Mouse (Mus musculus) testis, adult 2 months (tissue): ENCODE data around the gene Mxd3. TPM values are rescaled to one million over a fixed set of nuclear protein-coding genes. Genes with fewer than 3 reads are reported as not detected.

Source experiments
- H3K27ac ChIP-seq: fragments of 200-500 bp; 2 replicates; pipeline ENCODE4 v1.5.1; 2012; ENCODE audit warnings: low read depth, low read length; ENCODE audit not compliant: control insufficient read depth, insufficient read depth
- H3K27me3 ChIP-seq: fragments of 200-500 bp; 2 replicates; pipeline ENCODE4 v1.6.1; 2012; ENCODE audit warnings: mild to moderate bottlenecking, low read length, moderate library complexity; ENCODE audit not compliant: control insufficient read depth, insufficient read depth
- H3K36me3 ChIP-seq: fragments of 200-500 bp; 2 replicates; pipeline ENCODE4 v1.6.1; 2012; ENCODE audit warnings: mild to moderate bottlenecking, low read length; ENCODE audit not compliant: control insufficient read depth, insufficient read depth
- H3K4me1 ChIP-seq: fragments of 200-500 bp; 2 replicates; pipeline ENCODE4 v1.6.1; 2012; ENCODE audit warnings: low read length; ENCODE audit not compliant: control insufficient read depth, insufficient read depth
- H3K4me3 ChIP-seq: fragments of 200-500 bp; 2 replicates; pipeline ENCODE4 v1.5.1; 2012; ENCODE audit warnings: low read depth, mild to moderate bottlenecking, low read length, moderate library complexity, mixed read lengths; ENCODE audit not compliant: control insufficient read depth
- CTCF ChIP-seq: fragments of 200-500 bp; IDR thresholded peaks from 2 replicates; pipeline ENCODE4 v1.5.1; 2012; ENCODE audit warnings: low read depth, mild to moderate bottlenecking, inconsistent platforms, low read length, moderate library complexity; ENCODE audit not compliant: control insufficient read depth, insufficient read depth, insufficient replicate concordance
- POLR2A ChIP-seq: fragments of 200-500 bp; IDR thresholded peaks from 2 replicates; pipeline ENCODE4 v1.6.1; 2012; ENCODE audit warnings: low read depth, mild to moderate bottlenecking, inconsistent platforms, low read length, moderate library complexity; ENCODE audit not compliant: control insufficient read depth
- polyA plus RNA-seq: library from polyadenylated mRNA; depleted of rRNA; stranded (reverse); fragments of >200 nt; gene quantifications from 2 replicates; pipeline ENCODE4 v1.2.3, GENCODE M21; 2012

The Mxd3 gene
- polyA plus RNA-seq, 1 experiment, result 2.4 TPM

- no peak for TF ChIP-seq POLR2A
- TF ChIP-seq CTCF, result no peak
- Histone ChIP-seq H3K4me1 (peaks cover 14% of the 10 kb centered on the region), H3K27ac (no peak overlapping the region), H3K36me3 (no peaks in the 10 kb centered on the region), H3K27me3 (no peaks in the 10 kb centered on the region), H3K4me3 (peak overlapping the region; percentile 72)
Measured at GRCm38 (mm10) chr13:55329109-55329682, 427 bp downstream of the Mxd3 start.

GRCm38 (mm10) chr13:55328641-55329040 is 982 bp downstream of the Mxd3 start:
- no peaks in the 10 kb centered on the region for H3K36me3 ChIP-seq
- H3K4me1 ChIP-seq, result peaks cover 14% of the 10 kb centered on the region
- no peaks in the 10 kb centered on the region for H3K27me3 ChIP-seq
- H3K4me3 ChIP-seq, result no peak overlapping the region
- TF ChIP-seq POLR2A (no peak), CTCF (no peak)
- H3K27ac ChIP-seq, result no peak overlapping the region

- TF ChIP-seq CTCF, result no peak
- Histone ChIP-seq H3K36me3 (no peaks in the 10 kb centered on the region), H3K27ac (no peak overlapping the region), H3K27me3 (no peaks in the 10 kb centered on the region), H3K4me1 (peaks cover 14% of the 10 kb centered on the region), H3K4me3 (no peak overlapping the region)
Measured at GRCm38 (mm10) chr13:55328171-55328570, 1.5 kb downstream of the Mxd3 start.

- Histone ChIP-seq H3K4me1 (peaks cover 14% of the 10 kb centered on the region), H3K4me3 (no peak overlapping the region), H3K36me3 (no peaks in the 10 kb centered on the region), H3K27ac (no peak overlapping the region), H3K27me3 (no peaks in the 10 kb centered on the region)
- TF ChIP-seq CTCF (peak; percentile 92; the same call in 1 of the 2 replicates), POLR2A (no peak)
Measured at GRCm38 (mm10) chr13:55327633-55328032, 2.0 kb downstream of the Mxd3 start.

GRCm38 (mm10) chr13:55327169-55327568 is 2.5 kb downstream of the Mxd3 start:
- H3K4me3 ChIP-seq, result no peak overlapping the region
- H3K4me1 ChIP-seq, result peaks cover 17% of the 10 kb centered on the region
- H3K27ac ChIP-seq, result no peak overlapping the region

GRCm38 (mm10) chr13:55325596-55325995 is 4.0 kb downstream of the Mxd3 start:
- Histone ChIP-seq H3K27ac (no peak overlapping the region), H3K36me3 (no peaks in the 10 kb centered on the region), H3K4me1 (peaks cover 21% of the 10 kb centered on the region), H3K4me3 (no peak overlapping the region), H3K27me3 (no peaks in the 10 kb centered on the region)
- TF ChIP-seq POLR2A (no peak), CTCF (no peak)

More at GRCm38 (mm10) chr13:55327169-55327568, 2.5 kb downstream of the Mxd3 start:
- no peaks in the 10 kb centered on the region for H3K36me3 ChIP-seq
- no peaks in the 10 kb centered on the region for H3K27me3 ChIP-seq
- TF ChIP-seq POLR2A, result no peak
- no peak for TF ChIP-seq CTCF

- no peak for TF ChIP-seq POLR2A
- no peak for TF ChIP-seq CTCF
- no peaks in the 10 kb centered on the region for H3K36me3 ChIP-seq
- peak overlapping the region; percentile 74 for H3K27ac ChIP-seq
- H3K4me1 ChIP-seq, result peaks cover 11% of the 10 kb centered on the region
- peak overlapping the region; percentile 92 for H3K4me3 ChIP-seq
- no peaks in the 10 kb centered on the region for H3K27me3 ChIP-seq
Measured at GRCm38 (mm10) chr13:55322130-55322825, 7.3 kb downstream of the Mxd3 start.
